Mouse (Mus musculus) kidney, embryonic 14.5 days (tissue): ENCODE data around the gene Prl3d1. TPM values are rescaled to one million over a fixed set of nuclear protein-coding genes. Genes with fewer than 3 reads are reported as not detected.
"Not testable (repeated sequence)": the region's sequence is repeated elsewhere in the genome, so short reads cannot be mapped to it uniquely, and the experiment has no call there.

Experiments used
- ATAC-seq: fragments of 200-750 bp; cut with Nextera tagmentation; 2 replicates; pipeline ENCODE4 v1.8.0; 2017; ENCODE audit warnings: moderate number of reproducible peaks, mild to moderate bottlenecking, moderate TSS enrichment, moderate library complexity; ENCODE audit not compliant: low FRiP score, low TSS enrichment
- H3K27ac ChIP-seq: fragments of 300-500 bp; sonication (generic); 2 replicates; pipeline ENCODE4 v1.5.1; 2014; ENCODE audit warnings: low read depth, mild to moderate bottlenecking, low read length, moderate library complexity, mixed read lengths
- H3K27me3 ChIP-seq: fragments of 300-500 bp; sonication (generic); 2 replicates; pipeline ENCODE4 v1.6.1; 2014; ENCODE audit warnings: mild to moderate bottlenecking, low read length; ENCODE audit not compliant: control insufficient read depth, insufficient read depth
- H3K36me3 ChIP-seq: fragments of 300-500 bp; sonication (generic); 2 replicates; pipeline ENCODE4 v1.6.1; 2014; ENCODE audit warnings: low read length, mixed read lengths; ENCODE audit not compliant: control insufficient read depth, insufficient read depth
- H3K4me1 ChIP-seq: fragments of 300-500 bp; sonication (generic); 2 replicates; pipeline ENCODE4 v1.6.1; 2014; ENCODE audit warnings: low read length, mixed read lengths; ENCODE audit not compliant: control insufficient read depth, insufficient read depth
- H3K4me2 ChIP-seq: fragments of 300-500 bp; sonication (generic); replicated peaks from 2 replicates; pipeline ENCODE4 v1.6.1; 2014; ENCODE audit warnings: low read depth, mild to moderate bottlenecking, low read length
- H3K4me3 ChIP-seq: fragments of 300-500 bp; sonication (generic); 2 replicates; pipeline ENCODE4 v1.5.1; 2014; ENCODE audit warnings: mild to moderate bottlenecking, low read length
- H3K9ac ChIP-seq: fragments of 300-500 bp; sonication (generic); 2 replicates; pipeline ENCODE4 v1.6.1; 2014; ENCODE audit warnings: low read depth, mild to moderate bottlenecking, low read length, moderate library complexity
- H3K9me3 ChIP-seq: fragments of 300-500 bp; sonication (generic); 2 replicates; pipeline ENCODE4 v1.6.1; 2016; ENCODE audit warnings: low read length; ENCODE audit not compliant: control insufficient read depth
- WGBS: fragments of 180-500 bp; shearing (Covaris S2); extraction: QIAGEN DNeasy Blood & Tissue Kit; methylation state at CpG from one replicate; pipeline ENCODE4 v1.1.7; 2014; 5-methylcytosine and 5-hydroxymethylcytosine counted together
- polyA plus RNA-seq: library from polyadenylated mRNA; unstranded; fragments of >200 nt; fragmentation: Nextera tagmentation; extraction: Ambion mirVana; gene quantifications from 2 replicates; pipeline ENCODE4 v1.2.1, GENCODE M21; 2014

Gene Prl3d1
- not detected in 2 replicates for polyA plus RNA-seq

DNA sequence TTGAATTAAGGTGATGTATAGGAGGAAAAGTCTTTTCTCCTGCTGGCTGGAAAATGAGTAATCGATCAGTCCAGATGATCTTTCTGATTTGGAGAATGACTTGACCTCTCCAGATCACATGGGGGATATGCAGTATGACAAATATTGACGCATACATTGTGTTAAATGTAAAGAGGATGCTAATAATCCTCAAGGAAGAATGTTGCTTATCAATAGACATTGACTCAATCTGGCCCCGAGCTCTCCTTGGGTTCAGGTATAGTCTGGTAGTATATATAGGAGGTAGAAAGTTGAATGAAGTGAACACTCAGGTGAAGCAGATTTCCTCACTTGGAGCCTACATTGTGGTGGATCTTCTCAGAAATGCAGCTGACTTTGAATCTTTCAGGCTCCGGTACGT is at the start of gene Prl3d1:
Prl3d1 (plus strand) TSS at position 301 of the 400 bp plus-strand sequence.
- H3K9me3 ChIP-seq, H3K9ac ChIP-seq, H3K4me1 ChIP-seq, H3K27me3 ChIP-seq, H3K27ac ChIP-seq, H3K4me2 ChIP-seq, ATAC-seq, H3K4me3 ChIP-seq, H3K36me3 ChIP-seq: not testable (repeated sequence)
- WGBS: 95% methylated on average over 5 of the region's 5 CpGs

DNA sequence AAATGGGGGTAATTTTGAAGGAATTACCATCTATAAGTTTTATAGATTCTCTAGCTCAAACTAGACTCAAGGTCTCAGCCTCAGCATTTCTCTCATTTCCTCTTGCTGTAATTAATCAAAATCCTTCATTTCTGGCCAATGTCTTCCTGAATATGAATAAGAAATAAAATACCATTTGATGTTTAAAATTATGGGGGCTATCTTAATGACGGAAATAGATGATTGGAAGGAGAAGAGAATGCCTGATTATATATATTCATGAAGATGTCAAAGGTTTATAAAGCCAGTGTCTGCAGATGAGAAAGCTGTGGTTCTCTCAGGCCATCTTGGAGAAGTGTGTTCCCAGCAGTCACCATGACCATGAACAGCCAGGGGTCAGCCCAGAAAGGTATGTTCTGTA is 36.7 kb upstream of the Prl3d1 start, which contains the start of gene Prl:
Prl (plus strand) TSS at position 301 of the 400 bp plus-strand sequence.
- no peak within 1 kb of the TSS for H3K27ac ChIP-seq
- ATAC-seq: no peak
- no peaks in the 10 kb centered on the region for H3K36me3 ChIP-seq
- H3K27me3 ChIP-seq: no peaks in the 10 kb centered on the region
- H3K9ac ChIP-seq: no peak within 1 kb of the TSS
- no peak within 1 kb of the TSS for H3K4me3 ChIP-seq
- no peak within 1 kb of the TSS for H3K4me2 ChIP-seq
- H3K4me1 ChIP-seq: no peaks in the 10 kb centered on the region
- H3K9me3 ChIP-seq: no peaks in the 10 kb centered on the region
- WGBS: 96% methylated on average over 1 of the region's 1 CpGs

DNA sequence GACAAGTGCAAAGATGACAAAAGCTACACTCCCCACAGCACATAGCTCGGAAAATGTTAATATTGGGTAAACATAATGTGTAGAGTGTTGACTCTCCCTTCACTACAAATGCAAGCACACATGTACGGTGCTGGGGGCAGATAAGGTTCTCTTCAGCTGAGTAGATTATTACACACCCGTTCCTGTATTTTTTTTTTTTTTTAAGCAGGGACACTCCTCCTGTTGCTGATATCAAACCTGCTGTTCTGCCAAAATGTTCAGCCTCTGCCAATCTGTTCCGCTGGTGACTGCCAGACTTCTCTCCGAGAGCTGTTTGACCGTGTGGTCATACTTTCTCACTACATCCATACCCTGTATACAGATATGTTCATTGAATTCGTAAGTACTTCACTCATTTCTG is 34.8 kb upstream of the Prl3d1 start:
- Histone ChIP-seq H3K4me2 (no peak overlapping the region), H3K4me1 (no peaks in the 10 kb centered on the region), H3K36me3 (no peaks in the 10 kb centered on the region), H3K4me3 (no peak overlapping the region), H3K9me3 (no peaks in the 10 kb centered on the region), H3K27ac (no peak overlapping the region), H3K27me3 (no peaks in the 10 kb centered on the region), H3K9ac (no peak overlapping the region)
- WGBS: 93% methylated on average over 7 of the region's 7 CpGs
- no peak for ATAC-seq

DNA sequence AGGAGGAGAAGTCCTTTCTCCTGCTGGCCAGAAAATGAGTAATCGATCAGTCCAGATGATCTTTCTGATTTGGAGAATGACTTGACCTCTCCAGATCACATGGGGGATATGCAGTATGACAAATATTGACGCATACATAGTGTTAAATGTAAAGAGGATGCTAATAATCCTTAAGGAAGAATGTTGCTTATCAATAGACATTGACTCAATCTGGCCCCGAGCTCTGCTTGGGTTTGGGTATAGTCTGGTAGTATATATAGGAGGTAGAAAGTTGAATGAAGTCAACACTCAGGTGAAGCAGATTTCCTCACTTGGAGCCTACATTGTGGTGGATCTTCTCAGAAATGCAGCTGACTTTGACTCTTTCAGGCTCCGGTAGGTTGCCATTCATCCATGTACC is 27.4 kb downstream of the Prl3d1 start, which contains the start of gene Prl3d2:
Prl3d2 (plus strand) TSS at position 301 of the 400 bp plus-strand sequence.
- H3K4me2 ChIP-seq, H3K36me3 ChIP-seq, ATAC-seq, H3K27me3 ChIP-seq, H3K9ac ChIP-seq, H3K9me3 ChIP-seq, H3K4me3 ChIP-seq, H3K4me1 ChIP-seq, H3K27ac ChIP-seq: not testable (repeated sequence)
- 100% methylated on average over 2 of the region's 4 CpGs for WGBS

DNA sequence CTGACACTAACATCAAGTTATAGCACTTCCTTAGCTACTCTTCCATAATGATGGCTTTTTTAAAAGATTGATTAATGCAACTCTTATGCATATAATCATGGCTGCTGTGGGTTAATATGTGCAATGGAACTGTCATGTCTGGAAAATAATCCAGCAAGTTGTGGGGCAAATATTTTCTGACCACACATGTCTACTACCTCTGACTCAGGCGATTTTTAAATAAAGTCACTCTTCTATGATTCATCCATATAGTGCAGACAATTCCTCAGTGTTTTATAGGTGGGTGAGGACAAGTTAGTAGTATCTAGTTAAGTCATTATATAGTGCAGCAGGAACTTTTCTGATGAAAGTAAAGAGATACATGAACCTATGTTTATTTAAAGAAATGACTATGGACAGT is 54.3 kb downstream of the Prl3d1 start:
- no peaks in the 10 kb centered on the region for H3K36me3 ChIP-seq
- ATAC-seq: no peak
- no peak overlapping the region for H3K27ac ChIP-seq
- H3K9ac ChIP-seq: no peak overlapping the region
- H3K9me3 ChIP-seq: no peaks in the 10 kb centered on the region
- no peaks in the 10 kb centered on the region for H3K27me3 ChIP-seq
- WGBS: 61% methylated on average over 1 of the region's 1 CpGs
- no peak overlapping the region for H3K4me2 ChIP-seq
- H3K4me1 ChIP-seq: no peaks in the 10 kb centered on the region
- no peak overlapping the region for H3K4me3 ChIP-seq

Other genes starting within 250 kb of the Prl3d1 start
- gene Prl, start 36.6 kb upstream of the Prl3d1 start, polyA plus RNA-seq: not detected in 2 replicates
- not detected in 2 replicates for gene Prl3d2, start 27.5 kb downstream of the Prl3d1 start, polyA plus RNA-seq
- gene Prl3d3, start 62.6 kb downstream of the Prl3d1 start, polyA plus RNA-seq: not detected in 2 replicates
- not detected in 2 replicates for gene Prl3c1, start 102.5 kb downstream of the Prl3d1 start, polyA plus RNA-seq
- gene Prl3b1, start 147.7 kb downstream of the Prl3d1 start, polyA plus RNA-seq: 1.1 TPM in 2 replicates
- gene Prl3a1, start 165.2 kb downstream of the Prl3d1 start, polyA plus RNA-seq: not detected in 2 replicates
- gene Prl6a1, start 218.4 kb downstream of the Prl3d1 start, polyA plus RNA-seq: not detected in 2 replicates